Mouse (Mus musculus) kidney, postnatal 0 days (tissue): ENCODE data around the gene Ckm. TPM values are rescaled to one million over a fixed set of nuclear protein-coding genes. Genes with fewer than 3 reads are reported as not detected.

Source experiments
- ATAC-seq: fragments of 200-750 bp; cut with Nextera tagmentation; replicated peaks from 2 replicates; pipeline ENCODE4 v1.8.0; 2017; ENCODE audit warnings: low read depth, moderate number of reproducible peaks, moderate TSS enrichment, moderate library complexity; ENCODE audit not compliant: low FRiP score
- DNase-seq: peaks from one replicate; pipeline ENCODE4 v3.0.0-alpha.2; 2016; ENCODE audit warnings: low spot score
- H3K27ac ChIP-seq: fragments of 300-500 bp; sonication (generic); 2 replicates; pipeline ENCODE4 v1.5.1; 2014; ENCODE audit warnings: mild to moderate bottlenecking
- H3K27me3 ChIP-seq: fragments of 300-500 bp; sonication (generic); 2 replicates; pipeline ENCODE4 v1.6.1; 2014; ENCODE audit warnings: low read length, mixed read lengths; ENCODE audit not compliant: insufficient read depth
- H3K36me3 ChIP-seq: fragments of 300-500 bp; sonication (generic); 2 replicates; pipeline ENCODE4 v1.6.1; 2014; ENCODE audit warnings: low read length, mixed read lengths; ENCODE audit not compliant: insufficient read depth
- H3K4me1 ChIP-seq: fragments of 300-500 bp; sonication (generic); replicated peaks from 2 replicates; pipeline ENCODE4 v1.6.1; 2014; ENCODE audit warnings: antibody characterized with exemption, low read length, mixed read lengths; ENCODE audit not compliant: insufficient read depth
- H3K4me2 ChIP-seq: fragments of 300-500 bp; sonication (generic); 2 replicates; pipeline ENCODE4 v1.6.1; 2014; ENCODE audit warnings: mild to moderate bottlenecking, low read length, moderate library complexity, mixed read lengths
- H3K4me3 ChIP-seq: fragments of 300-500 bp; sonication (generic); replicated peaks from 2 replicates; pipeline ENCODE4 v1.5.1; 2014; ENCODE audit warnings: low read depth, low read length
- H3K9ac ChIP-seq: fragments of 300-500 bp; sonication (generic); 2 replicates; pipeline ENCODE4 v1.6.1; 2014; ENCODE audit warnings: low read depth, low read length
- H3K9me3 ChIP-seq: fragments of 300-500 bp; sonication (generic); replicated peaks from 2 replicates; pipeline ENCODE4 v1.6.1; 2016; ENCODE audit warnings: low read length, inconsistent platforms, mixed read lengths
- CTCF ChIP-seq: IDR thresholded peaks from 2 replicates; pipeline ENCODE4 v1.5.1; 2016; ENCODE audit warnings: antibody characterized with exemption, low read depth, mild to moderate bottlenecking, moderate library complexity
- WGBS: fragments of 180-500 bp; shearing (Covaris S2); extraction: QIAGEN DNeasy Blood & Tissue Kit; methylation state at CpG from one replicate; pipeline ENCODE4 v1.1.7; 2014; 5-methylcytosine and 5-hydroxymethylcytosine counted together
- polyA plus RNA-seq: library from polyadenylated mRNA; unstranded; fragments of >200 nt; fragmentation: Nextera tagmentation; extraction: Ambion mirVana; gene quantifications from 2 replicates; pipeline ENCODE4 v1.2.1, GENCODE M21; 2015

The Ckm gene
- polyA plus RNA-seq, 1 experiment from 2014 or later: 1.2 TPM

- no peak for ATAC-seq
- no peak overlapping the region for H3K9ac ChIP-seq
Measured at GRCm38 (mm10) chr7:19423083-19423482, 18.5 kb downstream of the Ckm start.

GRCm38 (mm10) chr7:19424051-19424450 is 19.5 kb downstream of the Ckm start:
- no peak for TF ChIP-seq CTCF
- Histone ChIP-seq H3K4me1 (no peaks in the 10 kb centered on the region; the same call in 1 of the 2 replicates), H3K27me3 (peaks cover 13% of the 10 kb centered on the region), H3K4me3 (no peak overlapping the region), H3K9ac (no peak overlapping the region), H3K4me2 (no peak overlapping the region), H3K27ac (no peak overlapping the region), H3K36me3 (peaks cover 31% of the 10 kb centered on the region), H3K9me3 (no peaks in the 10 kb centered on the region)
- 53% methylated on average over 4 of the region's 4 CpGs for WGBS
- DNase-seq: no peak
- no peak for ATAC-seq

More at GRCm38 (mm10) chr7:19423083-19423482, 18.5 kb downstream of the Ckm start:
- Histone ChIP-seq H3K27me3 (peaks cover 15% of the 10 kb centered on the region), H3K4me1 (no peaks in the 10 kb centered on the region; the same call in 1 of the 2 replicates), H3K36me3 (peaks cover 21% of the 10 kb centered on the region), H3K4me3 (no peak overlapping the region), H3K9me3 (no peaks in the 10 kb centered on the region), H3K4me2 (no peak overlapping the region), H3K27ac (no peak overlapping the region)
- TF ChIP-seq CTCF: no peak
- 88% methylated on average over 3 of the region's 3 CpGs for WGBS
- no peak for DNase-seq

GRCm38 (mm10) chr7:19426349-19426748 is 21.8 kb downstream of the Ckm start:
- H3K4me2 ChIP-seq: no peak overlapping the region
- H3K4me3 ChIP-seq: no peak overlapping the region
- H3K9ac ChIP-seq: no peak overlapping the region
- no peaks in the 10 kb centered on the region for H3K9me3 ChIP-seq
- H3K36me3 ChIP-seq: peaks cover 45% of the 10 kb centered on the region
- H3K27ac ChIP-seq: no peak overlapping the region
- 77% methylated on average over 6 of the region's 6 CpGs for WGBS
- no peak for DNase-seq
- no peak for TF ChIP-seq CTCF
- no peak for ATAC-seq
- no peaks in the 10 kb centered on the region for H3K4me1 ChIP-seq
- H3K27me3 ChIP-seq: no peaks in the 10 kb centered on the region

DNA sequence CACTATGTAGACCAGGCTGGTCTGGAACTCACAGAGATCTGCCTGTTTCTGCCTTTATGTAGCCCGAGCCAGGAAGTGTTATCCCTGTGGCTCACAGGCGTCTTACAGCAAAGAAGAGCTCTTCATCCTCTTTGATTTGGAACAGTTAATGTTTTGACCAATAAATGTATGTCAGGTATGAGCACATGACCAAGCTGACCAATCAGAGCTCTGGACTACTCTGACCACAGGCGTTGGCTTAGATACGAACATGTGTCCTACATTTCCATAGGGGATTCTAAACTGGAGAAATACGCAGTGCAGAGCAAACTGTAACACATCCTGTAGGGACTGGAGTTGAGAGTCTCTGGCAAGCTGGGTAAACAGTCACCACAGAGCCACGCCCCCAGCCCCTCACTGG is 22.3 kb downstream of the Ckm start:
- H3K36me3 ChIP-seq: peaks cover 50% of the 10 kb centered on the region
- 91% methylated on average over 6 of the region's 6 CpGs for WGBS
- DNase-seq (no peak), ATAC-seq (no peak)
- H3K9me3 ChIP-seq: no peaks in the 10 kb centered on the region
- no peak overlapping the region for H3K27ac ChIP-seq
- TF ChIP-seq CTCF: no peak
- no peak overlapping the region for H3K4me3 ChIP-seq
- H3K4me2 ChIP-seq: no peak overlapping the region
- H3K27me3 ChIP-seq: no peaks in the 10 kb centered on the region
- no peak overlapping the region for H3K9ac ChIP-seq
- no peaks in the 10 kb centered on the region for H3K4me1 ChIP-seq

- Histone ChIP-seq H3K9me3 (no peaks in the 10 kb centered on the region), H3K4me1 (no peaks in the 10 kb centered on the region), H3K27ac (no peak overlapping the region), H3K4me3 (no peak overlapping the region), H3K4me2 (no peak overlapping the region), H3K27me3 (no peaks in the 10 kb centered on the region), H3K36me3 (peaks cover 63% of the 10 kb centered on the region), H3K9ac (no peak overlapping the region)
- WGBS: 79% methylated on average over 15 of the region's 15 CpGs
- no peak for TF ChIP-seq CTCF
- ATAC-seq (no peak), DNase-seq (no peak)
Measured at GRCm38 (mm10) chr7:19427999-19428650, 23.5 kb downstream of the Ckm start.

- Histone ChIP-seq H3K9me3 (no peaks in the 10 kb centered on the region), H3K36me3 (peaks cover 78% of the 10 kb centered on the region), H3K27ac (no peak overlapping the region), H3K4me1 (no peaks in the 10 kb centered on the region), H3K4me2 (no peak overlapping the region), H3K9ac (no peak overlapping the region), H3K27me3 (no peaks in the 10 kb centered on the region), H3K4me3 (no peak overlapping the region)
- DNase-seq: no peak
- WGBS: 73% methylated on average over 8 of the region's 8 CpGs
- no peak for TF ChIP-seq CTCF
- no peak for ATAC-seq
Measured at GRCm38 (mm10) chr7:19429726-19430125, 25.1 kb downstream of the Ckm start.

DNA sequence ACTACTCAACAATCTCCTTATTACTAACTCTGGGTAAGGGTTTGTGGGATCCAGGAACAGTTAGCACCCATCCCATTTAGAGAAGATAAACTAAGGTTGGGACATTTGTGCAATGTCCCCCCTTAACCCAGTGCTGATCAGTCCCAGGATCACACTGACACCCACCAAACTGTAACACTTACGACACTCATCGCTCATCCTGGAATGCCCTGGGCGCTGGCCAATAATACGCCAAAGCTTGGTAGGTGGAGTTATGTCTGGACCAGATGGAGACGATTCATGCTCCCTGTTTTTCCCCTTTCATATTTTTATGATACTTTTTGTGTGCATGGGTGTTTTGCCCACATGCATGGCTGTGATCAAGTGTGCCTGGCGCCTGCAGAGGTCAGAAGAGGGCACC is 25.8 kb downstream of the Ckm start:
- Histone ChIP-seq H3K9ac (no peak overlapping the region), H3K27me3 (no peaks in the 10 kb centered on the region), H3K4me2 (no peak overlapping the region), H3K9me3 (no peaks in the 10 kb centered on the region), H3K4me3 (no peak overlapping the region), H3K36me3 (peaks cover 77% of the 10 kb centered on the region), H3K27ac (no peak overlapping the region), H3K4me1 (no peaks in the 10 kb centered on the region)
- no peak for TF ChIP-seq CTCF
- ATAC-seq (no peak), DNase-seq (no peak)
- WGBS: 90% methylated on average over 6 of the region's 6 CpGs
